Mouse (Mus musculus): ENCODE measurements around the gene Apex2. TPM values are rescaled to one million over a fixed set of nuclear protein-coding genes. Genes with fewer than 3 reads are reported as not detected.

Apex2 gene
- polyA plus RNA-seq, 1 experiment from 2014 or later = 17.5 TPM

DNA sequence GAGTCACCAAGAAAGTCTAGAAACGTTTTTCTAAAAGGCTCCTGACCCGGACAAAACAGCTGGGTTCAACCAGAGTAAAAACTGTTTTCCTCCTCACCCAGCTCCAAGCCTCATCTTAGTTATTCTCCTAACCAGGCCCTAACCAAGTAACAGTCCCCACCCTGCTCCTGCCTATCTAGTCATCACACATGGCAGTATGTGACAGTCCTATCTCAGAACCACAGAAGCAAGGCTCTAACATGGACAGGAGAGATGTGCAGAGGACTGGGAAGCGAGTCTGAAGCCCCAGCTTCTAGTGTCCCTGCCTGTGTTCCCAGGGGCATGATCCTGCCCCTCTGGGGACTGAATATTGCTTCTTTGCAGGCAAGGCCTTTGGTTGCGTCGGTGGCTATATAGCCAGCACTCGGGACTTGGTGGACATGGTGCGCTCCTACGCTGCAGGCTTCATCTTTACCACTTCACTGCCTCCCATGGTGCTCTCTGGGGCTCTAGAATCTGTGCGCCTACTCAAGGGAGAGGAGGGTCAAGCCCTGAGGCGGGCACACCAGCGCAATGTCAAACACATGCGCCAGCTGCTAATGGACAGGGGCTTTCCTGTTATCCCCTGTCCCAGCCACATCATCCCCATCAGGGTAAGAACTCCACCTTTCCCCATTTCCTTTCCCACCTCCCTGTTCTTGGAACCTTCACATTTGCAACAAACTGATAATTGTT lies 24.9 kb downstream of the Apex2 start:
- WGBS = 80% methylated on average over 11 of the region's 12 CpGs
- H3K4me2 ChIP-seq (ENCODE audit: low read depth, low read length) = no peak overlapping the region
- H3K4me3 ChIP-seq (ENCODE audit: low read length) = no peak overlapping the region
- no peak overlapping the region for H3K9ac ChIP-seq (ENCODE audit: low read length)
- no peaks in the 10 kb centered on the region for H3K4me1 ChIP-seq (replicated peaks; ENCODE audit: control insufficient read depth, insufficient read depth, low read length)
- no peak for ATAC-seq (ENCODE audit: low read depth)
- H3K27ac ChIP-seq (ENCODE audit: low read length) = no peak overlapping the region
- H3K9me3 ChIP-seq (ENCODE audit: control insufficient read depth, low read length) = no peaks in the 10 kb centered on the region
- H3K27me3 ChIP-seq (ENCODE audit: control insufficient read depth, insufficient read depth, low read depth, low read length) = no peaks in the 10 kb centered on the region
- H3K36me3 ChIP-seq (ENCODE audit: control insufficient read depth, insufficient read depth, low read length) = no peaks in the 10 kb centered on the region; the same call in 1 of the 2 replicates

DNA sequence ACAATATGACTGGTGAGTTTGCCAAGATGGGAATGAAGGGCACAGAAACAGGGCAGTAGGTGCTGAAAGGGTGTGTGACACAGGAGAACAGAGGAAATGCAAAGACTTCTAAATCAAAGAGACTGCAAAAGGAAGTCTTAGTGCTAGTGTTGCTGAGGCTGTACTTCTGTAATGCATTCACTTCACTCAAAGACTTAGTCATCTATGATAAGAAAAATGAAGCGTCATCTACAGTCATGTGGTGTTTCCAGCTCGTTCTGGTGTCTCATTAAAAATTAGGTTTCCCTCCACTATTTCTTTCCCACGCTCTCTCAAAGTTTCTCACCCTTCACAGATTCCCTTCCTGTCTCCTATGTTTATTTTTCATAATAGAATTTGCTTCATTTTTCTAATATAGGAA lies 35.6 kb downstream of the Apex2 start:
- no peak overlapping the region for H3K27ac ChIP-seq (ENCODE audit: low read length)

DNA sequence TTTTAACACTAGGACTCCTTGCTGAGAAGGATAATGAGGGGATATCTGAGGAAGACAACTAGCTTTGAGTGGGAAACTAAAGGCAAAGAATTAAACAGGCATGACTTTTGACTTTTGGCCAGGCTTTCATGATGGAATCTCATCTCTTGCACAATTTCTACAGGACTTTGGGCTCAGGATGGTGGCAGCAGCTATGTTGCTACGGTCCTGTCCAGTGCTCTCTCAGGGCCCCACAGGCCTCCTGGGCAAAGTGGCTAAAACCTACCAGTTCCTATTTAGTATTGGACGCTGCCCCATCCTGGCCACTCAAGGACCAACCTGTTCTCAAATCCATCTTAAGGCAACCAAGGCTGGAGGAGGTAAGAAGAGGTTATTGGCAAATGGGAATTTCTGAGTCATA lies 37.7 kb downstream of the Apex2 start:
- no peak overlapping the region for H3K4me3 ChIP-seq (ENCODE audit: low read length)
- H3K27me3 ChIP-seq (ENCODE audit: control insufficient read depth, insufficient read depth, low read depth, low read length) = no peaks in the 10 kb centered on the region
- ATAC-seq (ENCODE audit: low read depth) = no peak
- no peak overlapping the region for H3K27ac ChIP-seq (ENCODE audit: low read length)
- 87% methylated on average over 2 of the region's 2 CpGs for WGBS
- H3K9me3 ChIP-seq (ENCODE audit: control insufficient read depth, low read length) = no peaks in the 10 kb centered on the region
- no peak overlapping the region for H3K4me2 ChIP-seq (ENCODE audit: low read depth, low read length)
- no peak overlapping the region for H3K9ac ChIP-seq (ENCODE audit: low read length)
- H3K36me3 ChIP-seq (ENCODE audit: control insufficient read depth, insufficient read depth, low read length) = no peaks in the 10 kb centered on the region
- H3K4me1 ChIP-seq (replicated peaks; ENCODE audit: control insufficient read depth, insufficient read depth, low read length) = no peaks in the 10 kb centered on the region

More for the DNA sequence above, 35.6 kb downstream of the Apex2 start:
- Histone ChIP-seq H3K9me3 (ENCODE audit: control insufficient read depth, low read length) (no peaks in the 10 kb centered on the region), H3K9ac (ENCODE audit: low read length) (no peak overlapping the region), H3K27me3 (ENCODE audit: control insufficient read depth, insufficient read depth, low read depth, low read length) (no peaks in the 10 kb centered on the region), H3K4me3 (ENCODE audit: low read length) (no peak overlapping the region), H3K4me2 (ENCODE audit: low read depth, low read length) (no peak overlapping the region), H3K36me3 (ENCODE audit: control insufficient read depth, insufficient read depth, low read length) (no peaks in the 10 kb centered on the region), H3K4me1 (replicated peaks; ENCODE audit: control insufficient read depth, insufficient read depth, low read length) (no peaks in the 10 kb centered on the region)
- no peak for ATAC-seq (ENCODE audit: low read depth)
- WGBS = 75% methylated on average over 3 of the region's 3 CpGs

DNA sequence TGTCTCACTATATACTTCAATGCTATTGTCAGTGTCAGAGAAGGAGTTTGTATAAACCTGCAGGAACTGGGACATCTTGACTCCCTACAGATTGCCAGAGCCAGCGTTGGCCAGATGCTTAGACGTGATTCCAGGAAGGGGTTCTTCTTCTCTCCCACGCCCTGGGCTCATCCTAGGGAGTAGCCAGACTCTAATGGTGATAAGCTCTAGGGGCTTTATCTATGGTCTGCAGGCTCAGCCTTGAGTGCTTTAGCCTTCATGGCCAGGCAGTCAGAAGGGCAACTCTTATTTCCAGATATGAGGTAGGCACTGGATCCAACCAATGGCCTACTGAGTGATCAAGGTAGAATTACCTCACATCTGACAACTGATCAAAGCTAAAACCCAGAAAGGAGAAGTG lies 40.0 kb downstream of the Apex2 start:
- H3K36me3 ChIP-seq (ENCODE audit: control insufficient read depth, insufficient read depth, low read length) = no peaks in the 10 kb centered on the region
- H3K9ac ChIP-seq (ENCODE audit: low read length) = no peak overlapping the region
- no peaks in the 10 kb centered on the region for H3K9me3 ChIP-seq (ENCODE audit: control insufficient read depth, low read length)
- no peaks in the 10 kb centered on the region for H3K4me1 ChIP-seq (replicated peaks; ENCODE audit: control insufficient read depth, insufficient read depth, low read length)
- H3K27ac ChIP-seq (ENCODE audit: low read length) = no peak overlapping the region
- no peak overlapping the region for H3K4me2 ChIP-seq (ENCODE audit: low read depth, low read length)
- no peak for ATAC-seq (ENCODE audit: low read depth)
- H3K4me3 ChIP-seq (ENCODE audit: low read length) = no peak overlapping the region
- no peaks in the 10 kb centered on the region for H3K27me3 ChIP-seq (ENCODE audit: control insufficient read depth, insufficient read depth, low read depth, low read length)
- WGBS = 75% methylated on average over 3 of the region's 3 CpGs

DNA sequence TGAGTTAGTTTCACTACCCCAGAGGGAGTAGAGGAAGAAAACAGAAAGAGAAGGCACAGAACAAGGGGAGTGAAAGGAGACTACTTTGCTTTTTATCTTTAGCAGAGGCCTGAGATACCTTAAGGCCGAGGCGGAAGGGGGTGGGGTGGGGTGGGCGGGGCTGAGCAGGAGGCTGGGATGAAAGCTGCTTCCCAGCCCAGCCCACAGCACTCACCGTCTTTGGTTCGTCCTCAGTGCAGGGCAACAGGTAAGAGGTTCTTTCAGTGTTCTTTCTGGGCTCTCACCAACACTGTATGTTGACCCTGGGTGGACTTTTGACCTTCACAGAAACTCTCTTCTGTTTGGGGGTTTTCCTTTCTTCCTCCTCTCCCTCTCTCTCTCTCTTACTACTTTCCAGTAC lies 42.4 kb downstream of the Apex2 start, which contains the start of gene Alas2:
Gene Alas2 (plus strand): TSS at position 137 of the 400 bp plus-strand sequence.
- Histone ChIP-seq H3K4me3 (ENCODE audit: low read length) (no peak within 1 kb of the TSS), H3K4me2 (ENCODE audit: low read depth, low read length) (no peak within 1 kb of the TSS), H3K4me1 (replicated peaks; ENCODE audit: control insufficient read depth, insufficient read depth, low read length) (no peaks in the 10 kb centered on the region), H3K27ac (ENCODE audit: low read length) (no peak within 1 kb of the TSS), H3K9me3 (ENCODE audit: control insufficient read depth, low read length) (no peaks in the 10 kb centered on the region), H3K9ac (ENCODE audit: low read length) (no peak within 1 kb of the TSS), H3K27me3 (ENCODE audit: control insufficient read depth, insufficient read depth, low read depth, low read length) (no peaks in the 10 kb centered on the region), H3K36me3 (ENCODE audit: control insufficient read depth, insufficient read depth, low read length) (no peaks in the 10 kb centered on the region)
- 28% methylated on average over 5 of the region's 5 CpGs for WGBS
- no peak for ATAC-seq (ENCODE audit: low read depth)

DNA sequence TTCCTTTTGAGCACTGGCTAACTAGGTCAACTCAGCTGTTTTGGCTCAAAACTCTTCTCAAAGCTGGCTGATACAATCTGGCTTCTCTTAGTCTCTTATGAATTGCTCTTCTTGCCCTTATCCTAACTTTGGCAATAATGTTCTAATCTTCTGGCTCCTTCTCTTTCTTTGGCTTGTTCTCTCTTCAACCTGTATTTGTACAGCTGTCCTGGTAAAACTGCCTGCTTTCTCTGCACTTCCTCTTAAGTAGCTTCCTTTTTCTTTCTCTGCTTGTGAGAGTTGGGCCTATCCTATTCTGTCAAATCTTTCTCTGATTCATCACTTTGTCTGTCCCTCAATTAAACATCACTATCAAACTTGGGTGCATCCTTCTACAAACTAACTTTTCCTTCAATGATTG lies 48.0 kb downstream of the Apex2 start:
- no peak for ATAC-seq (ENCODE audit: low read depth)
- Histone ChIP-seq H3K27me3 (ENCODE audit: control insufficient read depth, insufficient read depth, low read depth, low read length) (no peaks in the 10 kb centered on the region), H3K27ac (ENCODE audit: low read length) (no peak overlapping the region), H3K36me3 (ENCODE audit: control insufficient read depth, insufficient read depth, low read length) (no peaks in the 10 kb centered on the region), H3K4me3 (ENCODE audit: low read length) (no peak overlapping the region), H3K4me2 (ENCODE audit: low read depth, low read length) (no peak overlapping the region), H3K9me3 (ENCODE audit: control insufficient read depth, low read length) (no peaks in the 10 kb centered on the region), H3K9ac (ENCODE audit: low read length) (no peak overlapping the region), H3K4me1 (replicated peaks; ENCODE audit: control insufficient read depth, insufficient read depth, low read length) (no peaks in the 10 kb centered on the region)

DNA sequence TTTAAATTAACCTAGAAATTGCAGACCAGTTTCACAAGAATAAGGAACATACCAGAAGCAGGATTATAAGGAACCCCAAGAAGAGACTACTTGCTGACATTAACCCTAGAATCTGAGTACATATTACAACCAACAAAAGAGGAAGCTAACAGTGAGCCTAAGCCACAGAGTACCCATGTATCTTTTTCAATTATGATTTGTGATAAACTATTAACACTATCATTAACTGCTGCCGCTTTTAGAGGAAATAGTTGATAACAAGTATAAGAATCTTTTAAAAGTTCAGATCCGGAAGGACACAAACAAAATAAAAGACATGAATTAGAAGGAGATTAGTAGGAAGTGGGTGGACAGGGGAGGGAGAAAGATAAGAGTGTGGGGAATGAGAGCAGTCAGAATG lies 49.6 kb downstream of the Apex2 start:
- H3K36me3 ChIP-seq (ENCODE audit: control insufficient read depth, insufficient read depth, low read length) = no peaks in the 10 kb centered on the region
- no peak overlapping the region for H3K4me3 ChIP-seq (ENCODE audit: low read length)
- WGBS = 83% methylated on average over 2 of the region's 2 CpGs
- H3K27ac ChIP-seq (ENCODE audit: low read length) = no peak overlapping the region
- H3K4me2 ChIP-seq (ENCODE audit: low read depth, low read length) = no peak overlapping the region
- H3K27me3 ChIP-seq (ENCODE audit: control insufficient read depth, insufficient read depth, low read depth, low read length) = no peaks in the 10 kb centered on the region
- H3K9me3 ChIP-seq (ENCODE audit: control insufficient read depth, low read length) = no peaks in the 10 kb centered on the region
- no peak for ATAC-seq (ENCODE audit: low read depth)
- no peak overlapping the region for H3K9ac ChIP-seq (ENCODE audit: low read length)
- H3K4me1 ChIP-seq (replicated peaks; ENCODE audit: control insufficient read depth, insufficient read depth, low read length) = no peaks in the 10 kb centered on the region

DNA sequence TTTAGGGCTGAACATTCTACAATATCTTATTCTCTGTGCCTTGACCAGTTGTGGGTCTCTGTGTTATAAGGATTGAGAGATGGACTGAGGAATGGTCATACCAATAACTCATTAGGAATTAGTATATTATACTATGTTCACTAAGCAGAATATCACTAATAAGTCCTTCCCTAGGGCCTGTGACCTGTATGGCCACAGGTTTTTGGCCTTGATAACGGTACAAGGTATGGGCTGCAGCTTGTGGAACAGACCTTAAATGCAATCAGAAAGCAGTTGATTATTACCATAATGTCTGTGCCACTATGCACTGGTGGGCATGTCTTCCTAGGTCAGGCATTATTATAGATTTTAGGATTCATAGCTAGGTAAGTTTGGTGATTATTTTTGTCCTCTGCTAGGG lies 73.2 kb downstream of the Apex2 start:
- 73% methylated on average over 1 of the region's 1 CpGs for WGBS
- Histone ChIP-seq H3K27ac (ENCODE audit: low read length) (no peak overlapping the region), H3K4me3 (ENCODE audit: low read length) (no peak overlapping the region), H3K27me3 (ENCODE audit: control insufficient read depth, insufficient read depth, low read depth, low read length) (no peaks in the 10 kb centered on the region), H3K9ac (ENCODE audit: low read length) (no peak overlapping the region), H3K36me3 (ENCODE audit: control insufficient read depth, insufficient read depth, low read length) (no peaks in the 10 kb centered on the region), H3K9me3 (ENCODE audit: control insufficient read depth, low read length) (no peaks in the 10 kb centered on the region), H3K4me2 (ENCODE audit: low read depth, low read length) (no peak overlapping the region), H3K4me1 (replicated peaks; ENCODE audit: control insufficient read depth, insufficient read depth, low read length) (no peaks in the 10 kb centered on the region)
- no peak for ATAC-seq (ENCODE audit: low read depth)

DNA sequence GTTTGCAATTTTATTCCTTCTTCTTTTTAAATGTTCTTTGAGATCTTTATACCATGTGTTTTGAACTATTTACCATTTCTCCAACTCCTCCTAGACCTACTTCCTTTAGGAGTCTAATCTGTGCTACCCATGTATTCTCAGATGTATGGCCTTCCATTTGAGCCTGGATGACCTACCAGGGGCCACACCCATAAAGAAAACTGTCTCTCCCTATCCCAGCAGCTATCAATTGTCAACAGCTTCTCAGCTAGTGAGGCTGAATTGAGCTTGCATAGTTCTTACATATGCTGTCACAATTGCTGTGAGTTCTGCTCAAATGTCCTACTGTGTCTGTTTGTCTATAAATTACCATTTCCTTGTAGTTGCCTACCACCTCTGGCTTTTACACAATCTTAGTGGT lies 73.7 kb downstream of the Apex2 start:
- H3K27ac ChIP-seq (ENCODE audit: low read length) = no peak overlapping the region
- H3K36me3 ChIP-seq (ENCODE audit: control insufficient read depth, insufficient read depth, low read length) = no peaks in the 10 kb centered on the region
- H3K4me3 ChIP-seq (ENCODE audit: low read length) = no peak overlapping the region
- H3K9ac ChIP-seq (ENCODE audit: low read length) = no peak overlapping the region
- H3K4me1 ChIP-seq (replicated peaks; ENCODE audit: control insufficient read depth, insufficient read depth, low read length) = no peaks in the 10 kb centered on the region
- no peaks in the 10 kb centered on the region for H3K9me3 ChIP-seq (ENCODE audit: control insufficient read depth, low read length)
- H3K27me3 ChIP-seq (ENCODE audit: control insufficient read depth, insufficient read depth, low read depth, low read length) = no peaks in the 10 kb centered on the region
- no peak overlapping the region for H3K4me2 ChIP-seq (ENCODE audit: low read depth, low read length)
- no peak for ATAC-seq (ENCODE audit: low read depth)

DNA sequence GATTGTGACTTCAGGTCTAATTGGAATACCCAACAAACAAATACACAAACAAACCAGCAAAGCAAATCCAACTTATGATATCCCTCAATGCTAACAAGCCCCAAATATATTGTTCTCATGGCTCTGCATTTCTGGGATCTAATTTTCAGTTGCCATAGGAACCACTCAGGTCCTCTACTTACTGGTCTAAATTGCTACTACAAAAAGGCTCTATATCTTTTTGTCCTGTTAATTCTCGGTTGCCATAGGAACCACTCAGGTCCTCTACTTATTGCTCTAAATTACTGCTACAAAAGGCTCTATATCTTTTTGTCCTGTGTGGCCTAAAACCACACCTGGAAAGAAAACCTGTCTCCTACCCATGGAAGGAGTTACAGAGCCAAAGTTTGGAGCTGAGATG lies 75.5 kb downstream of the Apex2 start:
- Histone ChIP-seq H3K27ac (ENCODE audit: low read length) (no peak overlapping the region), H3K9ac (ENCODE audit: low read length) (no peak overlapping the region)
- 79% methylated on average over 1 of the region's 1 CpGs for WGBS

More for the DNA sequence above, 75.5 kb downstream of the Apex2 start:
- Histone ChIP-seq H3K27me3 (ENCODE audit: control insufficient read depth, insufficient read depth, low read depth, low read length) (no peaks in the 10 kb centered on the region), H3K4me2 (ENCODE audit: low read depth, low read length) (no peak overlapping the region), H3K36me3 (ENCODE audit: control insufficient read depth, insufficient read depth, low read length) (no peaks in the 10 kb centered on the region), H3K4me3 (ENCODE audit: low read length) (no peak overlapping the region), H3K4me1 (replicated peaks; ENCODE audit: control insufficient read depth, insufficient read depth, low read length) (no peaks in the 10 kb centered on the region), H3K9me3 (ENCODE audit: control insufficient read depth, low read length) (no peaks in the 10 kb centered on the region)
- ATAC-seq (ENCODE audit: low read depth) = no peak

Measured in lung, embryonic 16.5 days (tissue).